Mouse (Mus musculus) layer of hippocampus, adult 18-20 months (tissue): Measurements from ENCODE around the gene Ift88. TPM values are rescaled to one million over a fixed set of nuclear protein-coding genes. Genes with fewer than 3 reads are reported as not detected.
"Not testable (repeated sequence)": the region's sequence is repeated elsewhere in the genome, so short reads cannot be mapped to it uniquely, and the experiment has no call there.

Experiments
- DNase-seq, 2 experiments: peaks; one replicate each; pipeline ENCODE4 v3.0.0; 2022; ENCODE audit warnings: low spot score in 2 of 2
- total RNA-seq, 2 experiments: library from RNA; stranded (reverse); gene quantifications; 2 replicates each; pipeline ENCODE4 v1.2.3; 2021

Gene Ift88
- total RNA-seq, 2 experiments from 2014 or later = 13.2 to 15.0 TPM

DNA sequence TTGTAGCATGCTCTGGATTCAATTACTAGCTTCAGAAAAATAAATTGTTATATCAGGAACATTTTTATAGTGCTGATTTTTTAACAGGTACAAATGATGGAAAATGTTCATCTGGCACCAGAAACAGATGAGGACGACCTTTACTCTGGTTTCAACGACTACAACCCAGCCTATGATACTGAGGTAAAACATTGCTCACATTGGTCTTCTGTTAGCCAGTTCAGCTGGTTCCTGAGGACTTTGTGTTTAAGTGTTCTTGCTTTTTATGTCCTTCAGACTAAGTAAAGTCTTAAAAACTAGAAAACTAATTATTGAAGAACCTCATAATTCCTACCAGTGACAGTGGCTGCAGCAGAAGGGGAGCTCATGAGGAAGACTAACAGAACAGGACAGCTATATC, 6.6 kb downstream of the Ift88 start:
- no peak for DNase-seq

DNA sequence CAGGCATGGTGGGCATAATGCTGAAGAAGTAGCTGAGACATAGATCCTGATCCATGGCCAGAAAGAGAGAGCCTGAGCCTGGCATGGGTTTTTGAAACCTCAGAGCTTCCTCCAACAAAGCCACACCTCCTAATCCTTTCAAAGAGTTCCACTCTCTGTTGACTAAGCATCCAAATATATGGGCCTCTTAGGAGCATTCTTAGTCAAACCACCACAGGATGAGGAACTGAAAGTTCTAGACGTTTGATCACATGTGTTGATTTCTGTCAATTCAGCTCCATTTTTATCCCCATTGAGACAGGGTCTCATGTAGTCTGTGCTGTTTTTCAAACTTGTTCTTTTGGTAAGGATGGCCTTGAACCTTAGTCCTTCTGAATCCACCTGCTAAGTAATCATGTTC, 28.7 kb downstream of the Ift88 start:
- DNase-seq = no peak

DNA sequence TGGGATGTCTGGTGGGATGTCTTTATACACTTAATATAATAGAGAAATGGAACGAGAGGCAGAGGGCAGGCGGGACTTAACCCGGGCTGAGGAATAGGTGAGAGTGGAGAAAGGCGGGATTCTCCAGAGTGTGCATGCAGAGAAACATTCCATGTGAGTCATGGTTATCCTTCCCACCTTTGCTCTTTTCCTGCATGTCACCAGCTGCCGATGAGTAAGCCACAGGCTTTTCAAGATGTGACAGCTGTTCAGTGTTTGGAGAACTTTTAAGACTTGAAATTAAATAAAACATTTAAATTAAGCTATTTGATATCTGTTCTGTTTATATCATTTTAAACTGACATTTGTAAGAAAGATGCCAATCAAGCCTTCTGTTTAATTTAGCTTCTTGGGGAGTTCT, 36.0 kb downstream of the Ift88 start:
- DNase-seq = peak in 1 of 2 experiments; percentile 13

DNA sequence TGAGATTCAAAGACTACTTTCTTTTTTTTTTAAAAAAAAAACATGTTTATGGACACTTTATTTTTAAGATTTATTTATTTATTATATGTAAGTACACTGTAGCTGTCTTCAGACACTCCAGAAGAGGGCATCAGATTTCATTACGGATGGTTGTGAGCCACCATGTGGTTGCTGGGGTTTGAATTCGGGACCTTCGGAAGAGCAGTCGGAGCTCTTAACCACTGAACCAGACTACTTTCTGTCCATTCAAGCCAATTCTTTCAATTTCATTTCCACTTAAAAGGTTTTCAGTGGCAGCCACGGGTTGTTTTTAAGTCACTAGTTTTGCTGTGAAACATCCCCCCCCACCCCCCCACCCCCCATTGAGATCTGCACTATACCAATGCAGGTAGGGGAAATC, 36.5 kb downstream of the Ift88 start:
- not testable (repeated sequence) for DNase-seq

DNA sequence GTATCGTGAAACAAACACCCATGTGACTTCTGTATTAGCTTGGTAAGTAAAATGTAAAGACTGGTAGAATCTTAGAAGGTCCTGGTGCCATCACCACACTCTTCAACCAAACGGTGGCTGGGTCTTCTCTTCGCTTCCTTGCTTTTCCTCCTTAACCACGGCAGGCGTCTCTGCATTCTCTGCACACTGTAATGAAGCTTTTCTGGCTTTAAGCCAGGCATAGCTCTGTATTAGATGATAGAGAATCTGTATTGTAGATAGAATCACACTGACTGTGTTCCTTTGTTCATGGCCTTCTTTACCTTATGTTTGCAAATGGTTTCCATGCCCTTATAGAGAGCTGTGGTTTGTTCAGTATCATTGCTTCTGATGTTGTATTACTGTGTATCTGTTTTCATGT, 39.0 kb downstream of the Ift88 start:
- DNase-seq = no peak

DNA sequence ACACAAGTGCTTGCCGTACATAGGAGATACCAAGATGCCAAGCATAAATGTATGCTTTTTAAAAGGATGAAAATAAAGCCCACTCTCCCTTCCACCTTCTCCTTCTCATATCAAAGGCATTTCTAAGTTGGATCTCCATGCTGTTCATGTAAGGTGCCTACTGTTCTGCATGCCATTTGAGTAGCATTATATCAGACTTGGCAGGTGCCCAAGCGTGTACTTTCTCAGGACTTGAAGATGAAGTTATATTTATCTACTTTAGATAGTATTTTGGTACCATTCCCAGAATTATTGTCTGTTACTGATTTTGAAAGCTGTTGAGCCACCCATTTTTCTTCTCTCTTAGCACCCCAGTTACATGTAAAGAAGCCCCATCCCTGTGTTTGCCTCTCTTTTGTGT, 51.2 kb downstream of the Ift88 start:
- peak; percentile 33 to 69 for DNase-seq

DNA sequence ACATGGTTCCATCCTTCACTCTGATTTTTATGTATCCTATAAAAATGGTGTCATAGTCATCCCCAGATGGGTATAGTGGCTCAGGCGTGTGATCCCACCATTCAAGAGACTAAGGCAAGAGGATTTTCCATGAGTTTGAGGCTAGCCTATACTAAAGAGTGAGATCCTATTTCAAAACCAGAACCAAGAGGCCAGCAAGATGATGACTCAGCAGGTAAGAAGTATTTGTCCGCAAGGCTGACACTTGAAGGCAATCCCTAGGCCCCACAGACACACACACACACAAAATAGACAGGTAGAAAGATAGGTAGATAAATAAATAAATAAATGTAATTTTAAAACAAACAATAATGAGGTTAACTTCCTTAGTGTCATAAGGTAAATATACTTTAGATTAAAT, 58.4 kb downstream of the Ift88 start:
- DNase-seq = no peak

DNA sequence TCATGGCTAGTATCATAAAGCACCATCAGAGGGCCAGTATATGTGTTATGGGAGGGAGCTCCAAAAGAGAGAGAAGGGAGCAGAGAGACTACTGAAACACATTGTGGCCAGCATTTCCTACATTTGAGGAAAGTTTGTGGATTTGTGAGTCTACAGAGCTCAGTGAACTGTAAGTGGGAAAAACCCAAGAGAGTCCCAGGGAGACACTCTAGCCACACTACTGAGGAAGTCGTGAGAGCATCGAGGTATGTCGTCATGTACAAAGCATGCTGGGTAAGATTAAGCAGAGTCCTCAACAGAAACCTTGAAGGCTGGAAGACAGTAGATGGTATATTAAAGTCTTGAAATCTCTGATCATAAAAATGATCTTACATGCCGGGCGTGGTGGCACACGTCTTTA, 60.3 kb downstream of the Ift88 start:
- no peak for DNase-seq

DNA sequence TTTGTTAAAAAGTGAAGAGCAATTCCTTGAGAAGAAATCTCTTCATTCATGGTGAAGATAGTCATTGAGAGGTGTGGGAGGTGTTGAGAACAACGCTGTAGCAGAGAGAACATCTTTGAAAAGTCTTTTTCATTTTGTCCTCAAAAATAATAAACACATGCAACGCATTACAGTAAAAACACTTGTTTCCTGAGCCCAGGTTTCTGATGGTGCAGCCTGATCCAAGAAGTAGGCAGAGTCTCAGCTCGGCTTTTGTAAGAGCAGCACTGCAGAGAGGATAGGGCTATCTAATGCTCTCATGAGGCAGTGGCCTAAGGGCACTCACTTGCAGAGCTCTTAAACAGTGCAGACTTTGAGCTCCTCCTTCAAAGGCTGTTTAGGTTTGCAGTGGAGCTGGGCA, 65.8 kb downstream of the Ift88 start:
- no peak for DNase-seq

DNA sequence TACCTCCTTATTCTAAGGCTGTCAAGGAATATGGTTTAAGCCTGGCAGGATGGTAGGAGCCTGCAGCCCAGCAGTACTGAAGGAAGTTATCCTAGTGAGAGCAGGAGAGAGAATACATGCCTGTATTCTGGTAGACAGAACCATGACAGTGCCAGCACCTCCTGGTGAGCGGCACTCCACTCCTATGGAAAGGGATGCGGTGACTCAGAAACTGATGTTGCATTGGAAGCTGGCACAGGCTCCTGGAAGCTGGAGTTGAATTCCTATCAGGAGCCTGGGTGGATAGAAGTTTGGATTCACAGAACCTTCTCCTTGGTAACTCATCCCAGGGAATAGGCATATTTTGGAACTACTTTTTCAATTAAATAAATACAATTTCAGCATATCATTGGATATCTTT, 70.0 kb downstream of the Ift88 start:
- no peak for DNase-seq

DNA sequence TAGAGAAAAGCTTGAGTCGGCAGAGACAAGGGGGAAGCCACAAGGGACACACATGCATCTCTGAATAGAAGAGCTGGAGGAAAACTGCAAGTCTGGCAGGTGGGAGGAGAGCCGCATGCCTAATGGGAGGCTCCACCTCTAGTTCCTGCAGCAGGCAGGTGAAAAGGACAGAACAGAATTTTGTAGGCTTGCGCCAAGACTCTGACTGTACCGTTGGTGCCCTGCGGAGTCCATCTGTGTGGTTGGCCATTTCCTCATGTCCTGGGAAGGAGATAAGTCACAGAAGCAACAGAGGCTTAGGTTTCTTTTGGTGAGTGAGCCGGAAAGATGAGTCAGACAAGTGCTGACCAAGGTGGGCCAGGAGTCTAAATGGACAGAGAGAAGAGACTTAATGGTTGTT, 79.9 kb downstream of the Ift88 start:
- no peak for DNase-seq

DNA sequence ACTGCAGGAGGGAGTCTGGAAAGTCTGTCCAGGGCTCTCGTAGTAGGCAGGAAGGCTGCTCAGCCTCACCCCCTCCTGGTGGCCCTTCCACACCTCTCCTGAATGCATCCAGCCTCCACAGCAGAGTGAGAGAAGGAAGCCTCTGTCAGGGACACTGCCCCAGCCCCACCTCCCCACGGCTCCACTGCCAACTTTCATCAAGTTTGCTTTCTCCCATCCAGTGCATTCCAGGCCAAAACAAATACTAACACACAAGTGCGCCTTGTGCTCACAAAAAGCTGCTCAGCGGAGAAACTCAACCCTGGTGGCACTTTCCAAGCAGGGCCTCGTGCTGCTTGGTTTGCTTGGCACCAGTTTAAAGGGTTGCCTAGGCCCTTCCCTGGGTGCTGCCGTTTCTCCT, 85.7 kb downstream of the Ift88 start:
- DNase-seq = peak; percentile 19 to 29

DNA sequence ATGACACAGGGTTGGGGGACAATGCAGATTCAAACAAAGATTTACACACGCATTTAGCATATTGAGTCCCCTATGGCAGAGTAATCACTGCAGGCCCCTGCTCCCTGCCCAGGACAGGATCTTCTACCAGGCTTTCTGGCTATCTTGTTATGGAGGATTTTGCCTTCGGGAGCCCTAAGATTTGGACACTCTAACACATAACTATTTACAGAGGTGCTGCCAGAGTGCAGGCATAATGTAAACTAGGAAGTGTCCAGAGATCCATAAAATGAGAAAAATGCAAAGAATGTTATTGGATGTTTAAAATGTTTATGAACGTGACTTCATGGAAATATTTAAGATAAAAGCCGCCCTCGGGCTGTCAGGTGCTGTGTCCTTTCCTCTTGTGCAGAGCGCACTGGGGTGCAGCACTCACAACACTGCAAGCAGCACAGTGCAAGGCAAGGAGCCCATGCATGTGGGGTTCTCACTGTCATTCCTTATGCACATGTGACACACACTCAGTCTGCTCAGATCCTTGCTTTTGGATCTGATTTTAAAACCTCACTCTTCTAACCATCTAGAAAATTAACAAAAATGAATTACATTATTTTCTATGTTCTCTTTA, 91.4 kb downstream of the Ift88 start:
- no peak for DNase-seq

DNA sequence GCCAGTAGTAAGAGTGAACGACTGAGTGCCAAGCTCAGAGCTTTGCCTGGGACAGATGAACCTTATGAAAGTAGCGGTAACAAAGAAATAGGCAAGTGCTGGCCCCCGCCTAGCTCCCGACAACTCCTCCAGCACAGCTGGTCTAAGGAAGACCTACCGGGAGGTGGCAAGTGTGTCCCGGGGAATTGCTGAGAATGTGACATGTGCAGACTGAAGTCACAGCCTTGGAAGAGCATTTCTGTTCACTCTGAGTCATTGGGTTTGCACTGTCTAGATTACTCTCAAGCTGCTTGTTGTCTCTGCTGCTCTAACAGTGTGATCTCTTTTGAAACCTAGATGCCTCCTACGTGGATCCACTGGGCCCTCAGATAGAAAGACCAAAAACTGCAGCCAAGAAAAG, 93.1 kb downstream of the Ift88 start:
- no peak for DNase-seq

DNA sequence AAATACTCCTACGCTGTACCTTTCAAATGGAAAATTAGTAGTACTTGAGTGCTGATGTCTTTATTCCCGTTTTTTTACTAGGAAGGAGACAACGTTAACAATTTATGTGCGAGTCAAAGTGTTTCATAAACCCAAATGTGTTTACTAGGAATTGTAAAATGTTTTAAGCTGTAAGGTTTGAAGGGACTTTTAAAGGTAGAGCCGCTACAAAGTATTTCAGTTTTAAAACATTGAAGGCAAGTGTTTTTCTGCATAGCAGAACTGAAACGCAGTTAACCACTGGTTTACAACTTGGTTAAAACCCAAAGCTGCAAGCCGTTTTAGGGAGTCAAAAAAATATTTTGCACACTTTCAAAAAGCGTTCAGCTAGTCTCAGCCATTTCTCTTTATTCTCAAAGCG, 99.9 kb downstream of the Ift88 start:
- DNase-seq = no peak

DNA sequence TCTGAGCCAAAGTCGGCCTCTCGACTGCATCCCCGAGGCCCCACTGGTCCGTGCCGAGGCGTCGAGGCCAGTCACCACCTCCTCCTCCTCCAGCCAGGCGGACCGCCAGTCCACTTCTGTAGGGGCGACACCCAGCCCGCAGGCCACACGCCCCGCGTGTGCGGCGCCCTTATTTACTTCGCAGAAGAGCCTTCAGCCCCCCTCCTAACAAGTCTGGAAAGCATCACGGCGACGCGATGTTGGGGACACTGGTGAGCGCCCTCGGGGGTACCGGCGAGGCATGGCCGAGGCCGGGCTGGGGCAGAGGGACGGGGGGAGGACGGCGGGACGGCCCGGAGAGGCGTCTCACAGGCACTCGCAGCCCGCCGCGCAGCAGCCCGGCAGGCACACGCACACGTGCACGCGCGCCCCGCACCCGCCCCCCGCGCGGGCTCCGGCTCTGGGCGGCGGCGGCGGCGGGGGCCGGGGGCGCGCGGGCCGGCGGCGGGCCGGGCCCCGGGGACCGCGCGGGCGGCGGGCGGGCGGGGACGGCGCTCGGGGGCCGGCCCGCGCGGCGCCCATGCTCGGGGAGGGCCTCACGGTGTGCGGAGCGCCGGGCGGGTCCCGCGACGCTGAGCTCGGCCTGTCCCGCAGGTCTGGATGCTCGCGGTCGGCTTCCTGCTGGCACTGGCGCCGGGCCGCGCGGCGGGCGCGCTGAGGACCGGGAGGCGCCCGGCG, 101.0 kb downstream of the Ift88 start, which contains the start of gene Il17d:
TSS of gene Il17d (plus strand) at position 107 of the 717 bp plus-strand sequence.
- DNase-seq = no peak

DNA sequence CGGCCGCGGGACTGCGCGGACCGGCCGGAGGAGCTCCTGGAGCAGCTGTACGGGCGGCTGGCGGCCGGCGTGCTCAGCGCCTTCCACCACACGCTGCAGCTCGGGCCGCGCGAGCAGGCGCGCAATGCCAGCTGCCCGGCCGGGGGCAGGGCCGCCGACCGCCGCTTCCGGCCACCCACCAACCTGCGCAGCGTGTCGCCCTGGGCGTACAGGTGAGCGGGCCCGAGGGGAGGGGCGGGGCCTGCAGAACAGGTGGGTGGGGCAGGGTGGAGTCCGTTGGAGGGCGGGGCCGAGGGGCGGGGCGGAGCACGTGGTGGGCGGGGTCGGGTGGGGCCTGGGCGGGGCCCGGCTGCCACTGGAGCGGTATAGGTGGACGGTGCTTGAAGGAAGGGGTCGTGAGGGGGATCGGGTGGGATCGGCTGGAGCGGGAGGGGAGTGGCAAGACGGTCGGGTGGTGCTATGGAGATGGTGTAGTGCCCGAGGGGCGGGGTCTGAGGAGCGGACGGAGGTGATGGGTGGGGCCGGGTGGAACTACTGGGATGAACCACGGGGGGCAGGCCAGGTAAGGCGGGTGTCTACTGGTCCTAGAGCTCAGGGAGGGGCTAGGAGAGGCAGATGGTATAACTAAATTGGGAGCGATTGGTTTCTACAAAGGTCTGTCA, 101.7 kb downstream of the Ift88 start:
- DNase-seq = peak; percentile 60 to 80

DNA sequence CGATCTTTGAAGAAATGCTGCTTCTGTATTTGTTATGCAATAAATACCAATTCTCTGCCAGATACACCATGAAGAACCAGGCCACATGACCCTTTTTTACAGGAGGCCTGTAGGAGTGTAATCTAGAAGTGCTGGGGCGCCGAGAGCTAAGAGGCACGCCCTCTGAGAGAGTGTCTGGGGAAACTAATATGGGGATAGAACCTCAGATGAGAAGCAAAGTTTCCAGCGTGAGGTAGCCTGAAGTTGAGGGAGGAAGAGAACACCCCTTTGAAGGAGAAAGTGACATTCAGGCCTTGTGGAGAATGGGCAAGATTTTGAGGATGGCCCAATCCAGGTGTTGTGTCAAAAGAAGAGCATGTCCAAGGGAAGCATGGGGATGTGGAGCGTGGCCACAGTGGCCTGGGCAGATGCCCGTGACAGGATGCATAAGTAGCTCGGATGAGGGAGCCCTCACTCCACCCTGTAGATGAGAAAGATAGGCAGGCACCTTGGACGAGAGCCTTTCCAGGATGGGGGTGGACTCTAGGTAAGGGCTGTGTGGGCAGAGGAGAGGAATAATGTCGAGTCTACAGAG, 102.3 kb downstream of the Ift88 start:
- no peak for DNase-seq

DNA sequence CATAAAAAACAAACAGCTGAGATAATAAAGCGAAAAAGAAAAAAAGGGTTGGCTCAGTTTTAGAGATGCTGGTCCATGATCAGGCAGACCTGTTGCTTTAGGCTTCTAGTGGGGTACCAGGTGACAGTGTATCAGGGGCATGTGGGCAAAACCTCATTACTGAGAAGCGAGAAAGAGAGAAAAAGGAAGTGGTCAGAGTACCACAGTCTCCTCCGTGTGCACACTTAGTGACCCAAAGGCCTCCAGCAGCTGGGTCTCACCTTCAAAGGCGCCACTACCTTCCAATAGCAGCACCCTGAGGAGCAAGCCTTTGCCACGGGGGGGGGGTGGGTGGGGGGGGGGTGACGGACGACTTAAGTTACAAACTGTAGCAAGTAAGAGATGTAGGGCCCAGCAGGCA, 103.3 kb downstream of the Ift88 start:
- no peak for DNase-seq

DNA sequence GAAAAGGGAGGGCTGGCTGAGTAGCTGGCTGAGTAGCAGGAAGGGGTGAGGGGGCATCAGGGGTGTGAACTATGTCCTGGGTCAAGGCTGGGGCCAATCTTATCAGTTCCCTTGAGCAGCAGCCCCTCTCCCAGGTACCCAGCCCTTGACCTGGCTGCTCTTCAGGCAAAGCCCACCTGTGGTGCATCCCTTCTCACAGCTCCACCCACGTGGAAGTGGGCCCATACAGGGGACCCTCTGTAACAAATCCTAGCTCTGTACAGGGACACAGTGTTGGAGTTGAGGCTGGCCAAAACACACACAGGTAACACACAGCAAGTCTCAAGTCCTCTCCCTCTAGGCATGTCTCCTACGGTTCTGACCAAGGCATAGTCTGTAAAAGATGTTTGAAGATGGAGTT, 103.7 kb downstream of the Ift88 start:
- no peak for DNase-seq

DNA sequence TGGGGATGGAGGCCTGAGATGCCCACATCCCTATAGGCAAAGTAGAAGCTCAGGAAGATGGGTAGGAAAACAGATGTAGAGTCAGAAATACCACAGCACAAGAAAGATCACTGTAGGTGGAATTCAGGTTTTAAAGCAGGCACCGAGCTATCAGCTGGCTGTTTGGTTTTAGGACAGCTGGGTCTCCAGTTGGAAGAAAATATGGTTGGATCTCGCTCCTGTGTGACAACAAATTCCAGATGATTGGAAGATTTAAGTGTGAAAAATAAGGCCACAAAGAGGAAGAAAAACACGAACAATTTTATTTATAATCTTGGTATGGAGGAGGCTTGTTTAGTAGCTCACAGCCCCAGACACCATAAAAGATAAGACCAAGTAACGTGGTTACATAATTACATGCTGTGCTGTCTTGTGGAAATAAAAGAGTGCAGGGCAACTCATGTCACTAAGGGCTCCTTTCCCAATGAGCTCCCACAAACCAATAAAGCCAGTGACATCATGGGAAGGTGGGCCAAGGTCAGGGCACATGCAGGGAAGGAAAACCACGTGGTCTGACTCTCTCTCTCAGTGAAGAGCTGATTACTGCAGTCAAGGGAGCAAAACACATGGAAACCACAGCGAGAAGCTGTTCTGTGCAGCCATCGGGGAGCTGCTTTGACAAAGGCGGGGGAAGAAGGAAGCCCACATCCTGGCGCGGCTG, 105.4 kb downstream of the Ift88 start:
- peak in 1 of 2 experiments; percentile 67 for DNase-seq
